Mouse (Mus musculus): ENCODE measurements at regions not wholly inside any gene's neighbourhood (a gene's known extent, or its start where the extent isn't known, plus 50 kb on each side); places are given as distances from the start of the nearest gene placed in this dataset.

DNA sequence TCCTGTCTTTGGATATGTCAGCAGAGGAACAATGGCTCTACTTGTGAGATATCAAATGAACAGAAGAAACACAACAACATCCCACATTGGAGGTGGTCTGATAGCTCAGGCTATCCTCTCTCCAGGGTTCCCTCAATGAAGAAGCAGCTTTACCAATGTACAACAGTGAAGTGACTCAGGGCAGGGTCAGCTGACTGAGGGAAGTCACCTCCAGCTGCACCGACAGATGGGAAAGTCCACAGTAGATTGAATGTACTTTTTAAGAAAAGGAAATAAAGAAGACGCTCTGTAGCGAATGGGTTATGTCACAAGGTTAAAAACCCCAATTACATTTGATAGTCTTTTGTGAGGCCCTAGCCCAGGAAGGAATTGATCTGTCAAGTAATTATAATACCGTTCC lies 62.6 kb upstream of the Tnfaip3 start:
- no peak for DNase-seq (ENCODE audit: low spot score)

DNA sequence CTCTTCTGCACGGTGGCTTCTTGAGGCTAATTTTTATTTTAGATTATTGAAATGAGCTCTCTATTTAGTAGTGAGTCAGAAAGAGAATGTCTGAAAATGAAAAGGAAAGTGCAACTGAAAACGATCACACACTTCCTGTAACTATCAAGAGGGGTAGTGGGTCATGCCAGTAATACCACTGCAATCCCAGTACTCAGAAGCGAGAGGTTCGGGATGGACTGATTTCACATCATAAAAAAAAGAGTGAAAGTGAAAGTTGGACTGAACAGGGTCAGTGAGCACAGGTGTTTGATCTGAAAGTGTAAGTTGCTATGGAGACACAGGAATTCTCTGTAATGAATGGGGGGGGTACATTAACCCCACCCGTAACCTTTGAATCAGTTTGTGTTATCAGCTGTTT lies 52.9 kb upstream of the Tnfaip3 start:
- DNase-seq (ENCODE audit: low spot score) = no peak

DNA sequence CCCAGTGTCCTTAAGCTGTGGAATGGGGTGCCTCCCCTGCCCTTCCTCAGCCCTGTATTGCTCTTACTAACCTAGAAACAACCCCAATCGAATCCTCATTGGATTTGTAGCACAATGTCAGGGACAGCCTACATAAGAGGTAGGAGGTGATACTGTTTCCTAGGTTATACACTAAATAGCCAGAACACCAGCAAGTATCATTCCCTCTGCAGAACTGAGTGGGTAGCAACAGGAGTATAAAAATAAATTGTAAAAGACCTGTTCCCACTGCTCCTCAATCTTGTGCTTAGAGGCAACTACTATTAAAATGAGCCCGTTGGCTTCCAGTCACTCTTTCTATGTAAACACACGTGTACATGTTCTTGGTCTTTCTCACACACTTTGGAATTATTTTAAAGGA lies 52.2 kb upstream of the Tnfaip3 start:
- DNase-seq (ENCODE audit: low spot score) = no peak

- DNase-seq (ENCODE audit: low spot score) = no peak
Measured at GRCm38 (mm10) chr10:19066821-19067350, 51.4 kb upstream of the Tnfaip3 start.
